Mouse (Mus musculus): Measurements from ENCODE around the gene Dip2c. TPM values are rescaled to one million over a fixed set of nuclear protein-coding genes. Genes with fewer than 3 reads are reported as not detected.
A peak's percentile ranks its signal among the peaks of the same experiment; 100 is the strongest.

Gene Dip2c
- polyA plus RNA-seq, 1 experiment from 2014 or later: 3.5 TPM

GRCm38 (mm10) chr13:9562099-9562498 lies 285.8 kb downstream of the Dip2c start:
- Histone ChIP-seq H3K9me3 (ENCODE audit: low read length) (no peaks in the 10 kb centered on the region), H3K4me1 (ENCODE audit: insufficient read depth, low read depth, low read length) (no peaks in the 10 kb centered on the region), H3K36me3 (ENCODE audit: insufficient read depth, low read length) (no peaks in the 10 kb centered on the region), H3K27ac (ENCODE audit: low read length) (no peak overlapping the region), H3K4me2 (replicated peaks; ENCODE audit: low read depth, low read length) (no peak overlapping the region), H3K4me3 (ENCODE audit: low read depth, low read length) (no peak overlapping the region), H3K27me3 (replicated peaks; ENCODE audit: insufficient read depth, low read length) (no peaks in the 10 kb centered on the region), H3K9ac (replicated peaks; ENCODE audit: low read depth) (no peak overlapping the region)
- TF ChIP-seq CTCF (IDR thresholded peaks at IDR 0.05): no peak
- TF ChIP-seq EP300 (IDR thresholded peaks at IDR 0.05): no peak
- DNase-seq (ENCODE audit: low spot score) (no peak), ATAC-seq (no peak)
- 73% methylated on average over 1 of the region's 1 CpGs for WGBS

- Histone ChIP-seq H3K4me1 (ENCODE audit: insufficient read depth, low read depth, low read length) (no peaks in the 10 kb centered on the region), H3K9ac (replicated peaks; ENCODE audit: low read depth) (no peak overlapping the region), H3K4me3 (ENCODE audit: low read depth, low read length) (no peak overlapping the region), H3K27ac (ENCODE audit: low read length) (no peak overlapping the region), H3K4me2 (replicated peaks; ENCODE audit: low read depth, low read length) (no peak overlapping the region), H3K36me3 (ENCODE audit: insufficient read depth, low read length) (peaks cover 2% of the 10 kb centered on the region; the same call in 1 of the 2 replicates), H3K27me3 (replicated peaks; ENCODE audit: insufficient read depth, low read length) (no peaks in the 10 kb centered on the region), H3K9me3 (ENCODE audit: low read length) (no peaks in the 10 kb centered on the region)
- DNase-seq (ENCODE audit: low spot score): peak; percentile 71
- TF ChIP-seq EP300 (IDR thresholded peaks at IDR 0.05) (no peak), CTCF (IDR thresholded peaks at IDR 0.05) (peak; percentile 77)
- ATAC-seq: peak; percentile 48
- 11% methylated on average over 2 of the region's 2 CpGs for WGBS
Observed at GRCm38 (mm10) chr13:9562921-9563320, 286.6 kb downstream of the Dip2c start.

GRCm38 (mm10) chr13:9568852-9569251 lies 292.5 kb downstream of the Dip2c start:
- Histone ChIP-seq H3K27me3 (replicated peaks; ENCODE audit: insufficient read depth, low read length) (no peaks in the 10 kb centered on the region), H3K4me3 (ENCODE audit: low read depth, low read length) (no peak overlapping the region), H3K36me3 (ENCODE audit: insufficient read depth, low read length) (peaks cover 15% of the 10 kb centered on the region; the same call in 1 of the 2 replicates), H3K4me1 (ENCODE audit: insufficient read depth, low read depth, low read length) (no peaks in the 10 kb centered on the region), H3K9me3 (ENCODE audit: low read length) (no peaks in the 10 kb centered on the region), H3K4me2 (replicated peaks; ENCODE audit: low read depth, low read length) (no peak overlapping the region), H3K9ac (replicated peaks; ENCODE audit: low read depth) (no peak overlapping the region), H3K27ac (ENCODE audit: low read length) (no peak overlapping the region)
- no peak for ATAC-seq
- TF ChIP-seq EP300 (IDR thresholded peaks at IDR 0.05) (no peak), CTCF (IDR thresholded peaks at IDR 0.05) (no peak)
- 74% methylated on average over 5 of the region's 5 CpGs for WGBS
- no peak for DNase-seq (ENCODE audit: low spot score)

- H3K4me1 ChIP-seq (ENCODE audit: insufficient read depth, low read depth, low read length): no peaks in the 10 kb centered on the region
- no peak overlapping the region for H3K9ac ChIP-seq (replicated peaks; ENCODE audit: low read depth)
- 81% methylated on average over 4 of the region's 4 CpGs for WGBS
- no peak overlapping the region for H3K27ac ChIP-seq (ENCODE audit: low read length)
- H3K9me3 ChIP-seq (ENCODE audit: low read length): no peaks in the 10 kb centered on the region
- ATAC-seq: no peak
- H3K36me3 ChIP-seq (ENCODE audit: insufficient read depth, low read length): no peaks in the 10 kb centered on the region
- H3K4me2 ChIP-seq (replicated peaks; ENCODE audit: low read depth, low read length): no peak overlapping the region
- TF ChIP-seq CTCF (IDR thresholded peaks at IDR 0.05): no peak
- no peak for TF ChIP-seq EP300 (IDR thresholded peaks at IDR 0.05)
- no peaks in the 10 kb centered on the region for H3K27me3 ChIP-seq (replicated peaks; ENCODE audit: insufficient read depth, low read length)
- no peak overlapping the region for H3K4me3 ChIP-seq (ENCODE audit: low read depth, low read length)
- no peak for DNase-seq (ENCODE audit: low spot score)
Observed at GRCm38 (mm10) chr13:9576686-9577085, 300.4 kb downstream of the Dip2c start.

GRCm38 (mm10) chr13:9578456-9578855 lies 302.1 kb downstream of the Dip2c start:
- DNase-seq (ENCODE audit: low spot score) (peak; percentile 90), ATAC-seq (peak; percentile 96)
- Histone ChIP-seq H3K36me3 (ENCODE audit: insufficient read depth, low read length) (no peaks in the 10 kb centered on the region), H3K4me3 (ENCODE audit: low read depth, low read length) (no peak overlapping the region), H3K4me2 (replicated peaks; ENCODE audit: low read depth, low read length) (no peak overlapping the region), H3K9ac (replicated peaks; ENCODE audit: low read depth) (no peak overlapping the region), H3K9me3 (ENCODE audit: low read length) (no peaks in the 10 kb centered on the region), H3K27me3 (replicated peaks; ENCODE audit: insufficient read depth, low read length) (no peaks in the 10 kb centered on the region), H3K4me1 (ENCODE audit: insufficient read depth, low read depth, low read length) (no peaks in the 10 kb centered on the region), H3K27ac (ENCODE audit: low read length) (no peak overlapping the region)
- TF ChIP-seq EP300 (IDR thresholded peaks at IDR 0.05) (peak; percentile 47; the same call in 1 of the 2 replicates), CTCF (IDR thresholded peaks at IDR 0.05) (no peak)
- WGBS: 47% methylated on average over 4 of the region's 4 CpGs

- H3K4me2 ChIP-seq (replicated peaks; ENCODE audit: low read depth, low read length): no peak overlapping the region
- H3K4me1 ChIP-seq (ENCODE audit: insufficient read depth, low read depth, low read length): no peaks in the 10 kb centered on the region
- DNase-seq (ENCODE audit: low spot score) (no peak), ATAC-seq (no peak)
- H3K9me3 ChIP-seq (ENCODE audit: low read length): no peaks in the 10 kb centered on the region
- H3K4me3 ChIP-seq (ENCODE audit: low read depth, low read length): no peak overlapping the region
- TF ChIP-seq CTCF (IDR thresholded peaks at IDR 0.05) (no peak), EP300 (IDR thresholded peaks at IDR 0.05) (no peak)
- no peak overlapping the region for H3K27ac ChIP-seq (ENCODE audit: low read length)
- no peaks in the 10 kb centered on the region for H3K36me3 ChIP-seq (ENCODE audit: insufficient read depth, low read length)
- H3K27me3 ChIP-seq (replicated peaks; ENCODE audit: insufficient read depth, low read length): no peaks in the 10 kb centered on the region
- H3K9ac ChIP-seq (replicated peaks; ENCODE audit: low read depth): no peak overlapping the region
Observed at GRCm38 (mm10) chr13:9581821-9582220, 305.5 kb downstream of the Dip2c start.

- Histone ChIP-seq H3K4me1 (ENCODE audit: insufficient read depth, low read depth, low read length) (no peaks in the 10 kb centered on the region), H3K27ac (ENCODE audit: low read length) (no peak overlapping the region), H3K27me3 (replicated peaks; ENCODE audit: insufficient read depth, low read length) (no peaks in the 10 kb centered on the region), H3K4me3 (ENCODE audit: low read depth, low read length) (no peak overlapping the region), H3K9ac (replicated peaks; ENCODE audit: low read depth) (no peak overlapping the region), H3K4me2 (replicated peaks; ENCODE audit: low read depth, low read length) (no peak overlapping the region), H3K9me3 (ENCODE audit: low read length) (no peaks in the 10 kb centered on the region), H3K36me3 (ENCODE audit: insufficient read depth, low read length) (no peaks in the 10 kb centered on the region)
- no peak for DNase-seq (ENCODE audit: low spot score)
- no peak for ATAC-seq
- TF ChIP-seq CTCF (IDR thresholded peaks at IDR 0.05) (no peak), EP300 (IDR thresholded peaks at IDR 0.05) (no peak)
Observed at GRCm38 (mm10) chr13:9583579-9583978, 307.3 kb downstream of the Dip2c start.
